In genomic region chrX:160906477-160906876, GRCm38 (mm10) we compare ENCODE assay signal across 29 mouse cellular contexts. TPM values are rescaled to one million over a fixed set of nuclear protein-coding genes. Genes with fewer than 3 reads are reported as not detected.
"Had no signal": no experiment of that assay in that cellular context is flagged by ENCODE, and none has a peak within 500 bp of the region (broad histone marks: within the 10 kb centered on the region; RNA-seq: fewer than 3 reads in every experiment).

No protein-coding gene starts in this region.

- H3K27me3 ChIP-seq: heart, embryonic 12.5 days; intestine, embryonic 15.5 days had no signal

- DNase-seq: gastrocnemius, adult 2 months; gastrocnemius, postnatal 10 days; gastrocnemius, postnatal 25 days; heart, adult 18-20 months; heart, postnatal 10 days; heart, postnatal 4 days; kidney, adult 18-20 months; kidney, adult 8-10 months; kidney, postnatal 10 days; kidney, postnatal 25 days; kidney, postnatal 4 days; liver had no signal

- H3K36me3 ChIP-seq: heart, embryonic 10.5 days; heart, embryonic 12.5 days; hindbrain, embryonic 10.5 days; hindbrain, embryonic 12.5 days; intestine, embryonic 15.5 days; limb, embryonic 10.5 days; limb, embryonic 12.5 days had no signal

- H3K4me3 ChIP-seq: gastrocnemius, adult 2 months; heart, embryonic 10.5 days; heart, embryonic 12.5 days; hindbrain, embryonic 10.5 days; hindbrain, embryonic 12.5 days; intestine, embryonic 15.5 days; layer of hippocampus, adult 2 months; limb, embryonic 10.5 days; limb, embryonic 12.5 days had no signal

- H3K9me3 ChIP-seq: heart, embryonic 10.5 days; heart, embryonic 12.5 days; hindbrain, embryonic 10.5 days; hindbrain, embryonic 12.5 days; intestine, embryonic 15.5 days; limb, embryonic 10.5 days; limb, embryonic 12.5 days had no signal

- ATAC-seq: hindbrain, embryonic 16.5 days; inflammation-experienced regulatory T-cells, adult 6 months; intestine, embryonic 15.5 days; intestine, postnatal 0 days had no signal

- H3K4me1 ChIP-seq: heart, embryonic 10.5 days; heart, embryonic 12.5 days; hindbrain, embryonic 10.5 days; hindbrain, embryonic 12.5 days; intestine, embryonic 15.5 days; limb, embryonic 10.5 days; limb, embryonic 12.5 days had no signal

- H3K4me2 ChIP-seq: heart, embryonic 12.5 days; hindbrain, embryonic 12.5 days; hindbrain, embryonic 14.5 days; intestine, embryonic 15.5 days; limb, embryonic 12.5 days; liver, embryonic 11.5 days had no signal

- H3K9ac ChIP-seq: heart, embryonic 12.5 days; hindbrain, embryonic 12.5 days; hindbrain, embryonic 14.5 days; intestine, embryonic 15.5 days; limb, embryonic 12.5 days had no signal

- H3K27ac ChIP-seq: gastrocnemius, adult 2 months; heart, embryonic 10.5 days; hindbrain, embryonic 10.5 days; hindbrain, embryonic 12.5 days; hindbrain, embryonic 14.5 days; intestine, embryonic 15.5 days; layer of hippocampus, adult 2 months; limb, embryonic 10.5 days; limb, embryonic 12.5 days had no signal

RNA-seq across cellular contexts. Expression of gene Gja6, which starts 0.4 kb away (rescaled TPM):
- total RNA-seq: gastrocnemius, postnatal 25 days; granulocyte monocyte progenitor cell, adult 5-6 weeks; heart, postnatal 25 days had no signal
- polyA plus RNA-seq: heart, embryonic 14.5 days; heart, embryonic 16.5 days; inflammation-experienced regulatory T-cells, adult 6 months; limb, embryonic 10.5 days; limb, embryonic 12.5 days had no signal
